Mouse (Mus musculus): ENCODE results near the gene Igbp1b.

- TF ChIP-seq CTCF (IDR thresholded peaks at IDR 0.05; ENCODE audit: control insufficient read depth, insufficient read depth, low read length) (no peak), POLR2A (IDR thresholded peaks at IDR 0.05; ENCODE audit: borderline replicate concordance, control insufficient read depth, low read depth, low read length) (no peak)
These were observed 12.7 kb downstream of the Igbp1b start for GRCm38 (mm10) chr6:138645604-138646003.

Measured in bone marrow, adult 2 months (tissue).